ENCODE assay signal across 8 mouse cellular contexts in genomic region chr10:42987594-42988052, GRCm38 (mm10).
DNase-seq lines count a peak whose midpoint lies in the region; ATAC-seq and TF ChIP-seq lines count a peak whose summit lies in the region.

No protein-coding gene starts in this region.

- 20% methylated on average over 6 of the region's 6 CpGs for WGBS in forebrain, embryonic 10.5 days
- WGBS in hindbrain, embryonic 10.5 days, result 20% methylated on average over 6 of the region's 6 CpGs
- 24% methylated on average over 6 of the region's 6 CpGs for WGBS in limb, embryonic 12.5 days

- in situ Hi-C loops in Patski (cut with MboI; ENCODE audit: low pct_unique_long_range_greater_than_20kb), result no loop called here

- peak; percentile 66 for ATAC-seq in Patski
- ATAC-seq in limb, embryonic 12.5 days (ENCODE audit: insufficient number of reproducible peaks, insufficient read depth, low FRiP score, low TSS enrichment, low read depth), result peak; percentile 54; the same call in 1 of the 2 replicates

- POLR2A ChIA-PET in Patski (lab: Charles Lee), result no interaction called here

- CTCF ChIA-PET in Patski (lab: Charles Lee), result interaction anchor here (1.4 to 5.9 kb wide), 7 partner anchors 10 to 465 kb away, joined by 3 to 42 read pairs (median 6); no protein-coding TSS in a partner anchor

- H3K4me1 ChIP-seq in forebrain, embryonic 10.5 days, result peaks cover 43% of the 10 kb centered on the region
- peaks cover 51% of the 10 kb centered on the region for H3K4me1 ChIP-seq in hindbrain, embryonic 10.5 days (replicated peaks)
- H3K4me1 ChIP-seq in limb, embryonic 12.5 days (replicated peaks), result peaks cover 32% of the 10 kb centered on the region

- H3K4me3 ChIP-seq in forebrain, embryonic 10.5 days, result no peak overlapping the region
- no peak overlapping the region for H3K4me3 ChIP-seq in hindbrain, embryonic 10.5 days
- no peak overlapping the region for H3K4me3 ChIP-seq in limb, embryonic 12.5 days (replicated peaks)

- TF ChIP-seq CTCF in Patski (IDR thresholded peaks at IDR 0.05), result peak; percentile 81

- DNase-seq in B cell, adult 2 months, result peak; percentile 54 to 59
- DNase-seq in Patski (ENCODE audit: low read depth, low spot score), result peak; percentile 7
- DNase-seq in forebrain, embryonic 10.5 days (ENCODE audit: extremely low spot score, low spot score), result peak; percentile 55
- DNase-seq in hindbrain, embryonic 10.5 days (ENCODE audit: low spot score), result peak; percentile 74
- peak; percentile 63 for DNase-seq in naive thymus-derived CD4-positive, alpha-beta T cell, adult 2 months (ENCODE audit: low read depth)
- DNase-seq in urinary bladder, postnatal 36 days (ENCODE audit: low spot score in 2 of 2), result peak; percentile 39 to 50
- no peak for DNase-seq in left cerebral cortex, adult 9 months (ENCODE audit: low spot score in 2 of 2)

- H3K9me3 ChIP-seq in forebrain, embryonic 10.5 days, result no peaks in the 10 kb centered on the region
- H3K9me3 ChIP-seq in hindbrain, embryonic 10.5 days, result no peaks in the 10 kb centered on the region
- H3K9me3 ChIP-seq in limb, embryonic 12.5 days, result no peaks in the 10 kb centered on the region

- H3K27me3 ChIP-seq in Patski, result no peaks in the 10 kb centered on the region
- H3K27me3 ChIP-seq in forebrain, embryonic 10.5 days (ENCODE audit: poor library complexity, severe bottlenecking), result peaks cover 39% of the 10 kb centered on the region
- peaks cover 22% of the 10 kb centered on the region for H3K27me3 ChIP-seq in hindbrain, embryonic 10.5 days (ENCODE audit: insufficient read depth, poor library complexity, severe bottlenecking)
- H3K27me3 ChIP-seq in limb, embryonic 12.5 days, result peaks cover 11% of the 10 kb centered on the region; the same call in 1 of the 2 replicates

- H3K36me3 ChIP-seq in forebrain, embryonic 10.5 days (replicated peaks), result no peaks in the 10 kb centered on the region
- H3K36me3 ChIP-seq in hindbrain, embryonic 10.5 days, result no peaks in the 10 kb centered on the region
- no peaks in the 10 kb centered on the region for H3K36me3 ChIP-seq in limb, embryonic 12.5 days

- H3K4me2 ChIP-seq in limb, embryonic 12.5 days, result no peak overlapping the region

- H3K9ac ChIP-seq in limb, embryonic 12.5 days (replicated peaks), result no peak overlapping the region

- no peak overlapping the region for H3K27ac ChIP-seq in forebrain, embryonic 10.5 days
- H3K27ac ChIP-seq in hindbrain, embryonic 10.5 days, result no peak overlapping the region
- no peak overlapping the region for H3K27ac ChIP-seq in limb, embryonic 12.5 days

Comparison
In these comparisons a context has a peak if more than half of its experiments do, and no peak if none do; other contexts are left out.
1. DNase-seq: peak in B cell, adult 2 months (2 of 2), Patski (single experiment), forebrain, embryonic 10.5 days (single experiment), hindbrain, embryonic 10.5 days (single experiment), naive thymus-derived CD4-positive, alpha-beta T cell, adult 2 months (single experiment) and urinary bladder, postnatal 36 days (2 of 2); none in left cerebral cortex, adult 9 months (0 of 2).